Mouse (Mus musculus) MN1 (cell line): ENCODE data around the gene Elmod2.

Experiments
- DNase-seq: peaks from one replicate; pipeline ENCODE4 v3.0.0-alpha.2; 2016; ENCODE audit warnings: low spot score

Gene Elmod2

GRCm38 (mm10) chr8:83274470-83274869 is 57.8 kb downstream of the Elmod2 start:
- DNase-seq: no peak

- no peak for DNase-seq
Observed at GRCm38 (mm10) chr8:83272464-83272863, 59.8 kb downstream of the Elmod2 start.

DNA sequence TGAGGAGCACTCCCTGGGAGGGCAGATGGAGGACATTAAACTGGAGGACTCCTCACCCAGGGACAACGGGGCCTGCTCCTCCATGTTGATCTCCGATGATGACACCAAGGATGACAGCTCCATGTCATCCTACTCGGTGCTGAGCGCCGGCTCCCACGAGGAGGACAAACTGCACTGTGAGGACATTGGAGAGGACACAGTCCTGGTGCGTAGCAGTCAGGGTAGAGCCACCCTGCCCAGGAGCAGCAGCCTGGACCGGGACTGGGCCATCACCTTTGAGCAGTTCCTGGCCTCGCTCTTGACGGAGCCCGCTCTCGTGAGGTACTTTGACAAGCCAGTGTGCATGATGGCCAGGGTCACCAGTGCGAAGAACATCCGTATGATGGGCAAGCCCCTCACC is 61.1 kb downstream of the Elmod2 start:
- DNase-seq: no peak
